Mouse (Mus musculus) lung, adult 2 months (tissue): ENCODE data around the gene Slc6a3. TPM values are rescaled to one million over a fixed set of nuclear protein-coding genes. Genes with fewer than 3 reads are reported as not detected.
A peak's percentile ranks its signal among the peaks of the same experiment; 100 is the strongest.

Experiments used
- DNase-seq: peaks from one replicate; pipeline ENCODE4 v3.0.0; 2022
- H3K4me1 ChIP-seq: fragments of 200-500 bp; 2 replicates; pipeline ENCODE4 v1.6.1; 2011; ENCODE audit warnings: low read length; ENCODE audit not compliant: control insufficient read depth, insufficient read depth
- H3K4me3 ChIP-seq: fragments of 200-500 bp; replicated peaks from 2 replicates; pipeline ENCODE3; 2011; ENCODE audit warnings: low read depth, mild to moderate bottlenecking, control low read depth, low read length; ENCODE audit errors: extremely low read depth
- CTCF ChIP-seq: fragments of 200-500 bp; IDR thresholded peaks from 2 replicates; pipeline ENCODE4 v1.5.1; 2011; ENCODE audit warnings: mild to moderate bottlenecking, low read length, control low read depth; ENCODE audit not compliant: insufficient read depth
- POLR2A ChIP-seq: fragments of 200-500 bp; IDR thresholded peaks from 2 replicates; pipeline ENCODE4 v1.6.1; 2011; ENCODE audit warnings: low read depth, mild to moderate bottlenecking, control low read depth, low read length, borderline replicate concordance; ENCODE audit errors: extremely low read depth
- WGBS: fragments of 180-500 bp; shearing (Covaris S2); methylation state at CpG from one replicate; pipeline ENCODE4 v1.1.7; 2018; 5-methylcytosine and 5-hydroxymethylcytosine counted together
- polyA plus RNA-seq: library from polyadenylated mRNA; depleted of rRNA; stranded (reverse); fragments of >200 nt; gene quantifications from 2 replicates; pipeline ENCODE4 v1.2.3, GENCODE M21; 2012; rRNA removed

Gene Slc6a3
- 0.10 and 0.12 TPM in 2 replicates for polyA plus RNA-seq

GRCm38 (mm10) chr13:73536403-73536821 lies at the start of gene Slc6a3:
Slc6a3 (plus strand) TSS chr13:73536747.
- H3K4me3 ChIP-seq, result peak within 1 kb of the TSS; percentile 1
- no peaks in the 10 kb centered on the region for H3K4me1 ChIP-seq
- no peak for TF ChIP-seq POLR2A
- TF ChIP-seq CTCF, result no peak
- 2% methylated on average over 26 of the region's 26 CpGs for WGBS
- peak; percentile 45 for DNase-seq

DNA sequence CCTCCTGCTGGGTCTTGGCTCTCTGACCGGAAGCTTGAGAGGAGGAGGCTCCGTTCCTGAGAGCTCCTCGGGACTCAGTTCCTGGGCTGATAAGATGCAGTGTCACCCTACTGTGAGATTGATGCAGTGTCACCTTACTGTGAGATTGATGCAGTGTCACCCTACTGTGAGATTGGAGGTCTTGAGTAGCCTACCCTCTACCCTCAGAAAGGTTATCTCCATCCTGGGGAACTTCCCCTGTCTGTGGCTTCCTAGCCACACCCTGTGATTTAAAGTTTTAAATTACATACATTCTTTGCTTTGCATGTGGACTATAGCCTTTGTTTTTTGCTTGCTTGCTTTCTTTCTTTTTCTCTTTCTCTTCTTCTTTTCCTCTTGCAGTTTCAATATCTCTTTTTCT lies 48.4 kb upstream of the Slc6a3 start:
- no peak for DNase-seq
- 37% methylated on average over 3 of the region's 3 CpGs for WGBS
- TF ChIP-seq CTCF, result no peak
- TF ChIP-seq POLR2A, result no peak
- Histone ChIP-seq H3K4me1 (peaks cover 10% of the 10 kb centered on the region), H3K4me3 (no peak overlapping the region)

DNA sequence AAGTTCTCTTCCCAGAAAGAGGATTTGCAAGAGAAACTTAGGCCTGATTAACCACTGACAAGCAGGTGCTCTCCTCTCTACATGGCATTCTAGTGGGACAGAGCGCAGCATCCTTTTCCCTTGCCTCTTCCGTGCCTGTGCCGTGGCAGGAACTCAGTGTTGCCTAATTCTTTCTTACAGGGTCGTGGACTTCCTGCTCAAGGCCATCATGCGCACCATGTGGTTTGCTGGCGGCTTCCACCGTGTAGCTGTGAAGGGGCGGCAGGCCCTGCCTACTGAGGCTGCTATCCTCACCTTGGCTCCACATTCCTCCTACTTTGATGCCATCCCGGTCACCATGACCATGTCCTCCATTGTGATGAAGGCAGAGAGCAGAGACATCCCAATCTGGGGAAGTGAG lies 47.8 kb upstream of the Slc6a3 start:
- DNase-seq, result no peak

GRCm38 (mm10) chr13:73489986-73490385 lies 46.6 kb upstream of the Slc6a3 start:
- H3K4me3 ChIP-seq, result no peak overlapping the region
- no peak for DNase-seq
- H3K4me1 ChIP-seq, result peaks cover 10% of the 10 kb centered on the region
- WGBS, result 63% methylated on average over 3 of the region's 3 CpGs
- no peak for TF ChIP-seq POLR2A
- TF ChIP-seq CTCF, result no peak

More for the DNA sequence above, 47.8 kb upstream of the Slc6a3 start:
- 51% methylated on average over 9 of the region's 9 CpGs for WGBS
- Histone ChIP-seq H3K4me1 (peaks cover 10% of the 10 kb centered on the region), H3K4me3 (no peak overlapping the region)
- TF ChIP-seq POLR2A (no peak), CTCF (no peak)

DNA sequence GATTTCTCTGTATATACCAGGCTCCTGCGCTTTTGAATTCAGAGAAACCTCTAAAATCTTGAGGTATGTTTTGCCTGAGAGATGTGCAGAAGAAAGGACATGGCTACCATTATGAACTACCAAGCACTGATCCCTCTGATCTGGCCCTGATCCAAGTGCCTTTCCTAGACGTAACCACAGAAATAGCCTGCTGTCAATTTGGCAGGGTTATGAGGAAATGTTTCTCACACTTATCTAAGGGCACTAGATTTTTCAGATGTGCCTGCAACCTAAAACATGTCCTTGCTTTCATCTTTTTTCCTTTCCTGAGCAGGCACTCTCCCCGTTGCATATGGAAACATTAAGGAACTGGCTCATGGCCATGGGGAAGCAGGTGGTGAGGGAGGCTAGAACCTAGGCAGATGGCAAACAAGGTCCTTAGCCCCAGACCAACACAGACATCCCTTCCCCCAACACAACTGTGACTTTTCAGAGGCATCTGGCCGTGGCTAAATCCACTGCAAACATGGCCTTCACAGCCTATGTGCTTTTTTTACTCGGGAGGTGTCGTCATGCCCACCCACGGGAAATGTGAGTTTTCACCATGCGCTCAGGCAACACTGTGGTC lies 45.9 kb upstream of the Slc6a3 start:
- Histone ChIP-seq H3K4me3 (no peak overlapping the region), H3K4me1 (peaks cover 10% of the 10 kb centered on the region)
- TF ChIP-seq CTCF, result no peak
- no peak for TF ChIP-seq POLR2A
- 62% methylated on average over 8 of the region's 8 CpGs for WGBS
- DNase-seq, result no peak

GRCm38 (mm10) chr13:73493183-73493582 lies 43.4 kb upstream of the Slc6a3 start:
- TF ChIP-seq POLR2A, result no peak
- no peak for TF ChIP-seq CTCF
- Histone ChIP-seq H3K4me1 (peaks cover 10% of the 10 kb centered on the region), H3K4me3 (no peak overlapping the region)
- WGBS, result 88% methylated on average over 4 of the region's 4 CpGs
- DNase-seq, result no peak

DNA sequence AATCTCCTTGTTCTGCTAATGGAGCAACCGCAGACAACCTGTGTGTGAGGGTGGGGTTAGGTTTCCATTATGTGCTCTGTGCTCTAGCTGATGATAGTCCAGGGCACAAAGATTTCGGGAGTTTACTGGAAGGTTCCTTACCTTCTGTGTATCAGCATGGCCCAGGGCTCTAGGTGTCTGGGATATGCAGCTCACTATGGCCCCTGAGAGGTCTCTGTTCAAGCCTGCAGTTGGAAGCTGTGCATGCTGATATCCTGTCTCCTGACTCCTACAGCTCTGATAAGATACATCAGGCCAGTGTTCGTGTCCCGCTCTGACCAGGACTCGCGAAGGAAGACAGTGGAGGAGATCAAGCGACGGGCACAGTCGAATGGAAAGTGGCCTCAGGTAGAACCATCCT lies 42.0 kb upstream of the Slc6a3 start:
- DNase-seq, result no peak
- Histone ChIP-seq H3K4me1 (peaks cover 6% of the 10 kb centered on the region; the same call in 1 of the 2 replicates), H3K4me3 (no peak overlapping the region)
- no peak for TF ChIP-seq POLR2A
- TF ChIP-seq CTCF, result no peak
- WGBS, result 87% methylated on average over 9 of the region's 9 CpGs

DNA sequence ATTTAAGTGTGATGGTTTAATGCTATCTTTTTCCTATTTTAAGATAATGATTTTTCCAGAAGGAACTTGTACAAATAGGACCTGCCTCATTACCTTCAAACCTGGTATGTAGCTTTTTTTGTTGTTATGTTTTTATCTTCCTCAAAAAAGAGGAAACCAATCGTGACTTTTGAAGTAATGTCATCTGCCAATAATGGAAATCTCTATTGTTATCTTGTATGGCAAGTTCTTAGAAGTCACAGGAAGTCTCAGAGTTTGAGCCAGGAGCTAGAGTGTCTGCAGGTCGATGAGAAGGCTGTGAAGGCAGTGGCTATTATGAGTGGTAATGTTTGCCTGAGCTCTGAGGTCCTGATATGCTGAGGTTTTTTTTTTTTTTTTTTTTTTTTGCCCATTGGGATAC lies 40.4 kb upstream of the Slc6a3 start:
- WGBS, result 34% methylated on average over 2 of the region's 2 CpGs
- TF ChIP-seq CTCF (no peak), POLR2A (no peak)
- peaks cover 7% of the 10 kb centered on the region for H3K4me1 ChIP-seq
- no peak for DNase-seq
- H3K4me3 ChIP-seq, result no peak overlapping the region

GRCm38 (mm10) chr13:73499893-73500604 lies 36.5 kb upstream of the Slc6a3 start:
- DNase-seq, result no peak
- no peak overlapping the region for H3K4me3 ChIP-seq
- peaks cover 7% of the 10 kb centered on the region for H3K4me1 ChIP-seq
- no peak for TF ChIP-seq POLR2A
- no peak for TF ChIP-seq CTCF
- WGBS, result 39% methylated on average over 6 of the region's 6 CpGs

- TF ChIP-seq CTCF, result peak; percentile 53
- no peak for TF ChIP-seq POLR2A
- 46% methylated on average over 2 of the region's 2 CpGs for WGBS
- Histone ChIP-seq H3K4me3 (no peak overlapping the region), H3K4me1 (peaks cover 9% of the 10 kb centered on the region)
- no peak for DNase-seq
Measured at GRCm38 (mm10) chr13:73502719-73503118, 33.8 kb upstream of the Slc6a3 start.
